Mouse (Mus musculus): ENCODE results near the gene Lrrc58.

Lrrc58 gene

DNA sequence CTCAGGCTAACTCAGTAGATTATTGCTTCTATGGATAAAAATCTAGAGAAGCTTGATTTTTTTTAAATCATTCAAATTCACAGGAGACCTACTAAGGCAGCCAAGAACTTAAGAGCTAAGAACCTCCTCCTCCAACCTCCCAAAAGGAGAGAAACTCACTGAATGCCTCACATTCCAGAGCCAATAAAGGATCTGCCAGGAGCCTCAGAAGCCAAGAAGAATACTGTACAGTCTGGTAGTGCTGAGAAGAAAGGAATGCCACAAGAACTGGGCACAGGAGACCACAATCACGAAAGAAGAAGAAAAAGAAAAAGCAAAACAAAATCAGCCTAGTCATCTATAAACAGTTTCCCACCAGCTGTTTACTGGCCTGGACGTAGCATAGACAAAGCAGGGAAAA lies 60.8 kb downstream of the Lrrc58 start:
- no peak for DNase-seq

DNA sequence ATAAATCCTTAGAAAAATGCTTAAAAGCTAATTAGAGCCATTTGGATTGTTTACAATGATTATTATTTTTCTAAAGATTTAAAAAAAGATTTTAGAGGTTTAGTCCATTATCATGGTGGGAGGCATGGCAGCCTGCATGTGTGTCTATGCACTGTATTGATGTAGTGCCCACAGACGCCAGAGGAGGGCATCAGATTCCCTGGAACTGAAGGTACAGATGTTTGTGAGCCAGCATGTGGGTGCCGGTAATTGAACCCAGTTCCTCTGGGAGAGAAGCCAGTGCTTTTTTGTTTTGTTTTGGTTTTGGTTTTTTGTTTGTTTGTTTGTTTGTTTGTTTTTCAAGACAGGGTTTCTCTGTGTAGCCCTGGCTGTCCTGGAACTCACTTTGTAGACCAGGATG lies 61.4 kb downstream of the Lrrc58 start:
- no peak for DNase-seq

- DNase-seq = no peak
Measured at GRCm38 (mm10) chr16:37934932-37935331, 66.7 kb downstream of the Lrrc58 start.

DNA sequence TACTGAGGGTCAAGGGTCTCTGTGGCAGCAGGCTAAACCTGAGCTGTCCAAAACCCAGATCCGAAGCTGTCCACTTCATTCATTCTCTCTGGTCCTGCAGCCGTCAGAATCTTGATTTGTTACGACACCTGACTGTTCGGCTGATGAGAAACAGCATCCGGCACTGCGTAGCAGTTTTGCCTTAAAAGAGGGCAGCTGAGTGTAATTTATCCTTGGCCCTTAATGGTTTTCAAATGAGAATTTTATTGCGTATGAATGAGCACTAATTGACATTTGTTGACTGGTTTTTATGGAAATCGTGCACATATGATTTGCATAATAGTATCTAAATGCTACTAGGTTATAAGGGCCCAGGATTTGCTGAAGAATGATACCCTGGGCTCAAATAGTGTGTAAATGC lies 69.1 kb downstream of the Lrrc58 start:
- no peak for DNase-seq
